In genomic region chr5:74245641-74246145, GRCm38 (mm10) we compare ENCODE assay signal across 23 mouse cellular contexts. TPM values are rescaled to one million over a fixed set of nuclear protein-coding genes. Genes with fewer than 3 reads are reported as not detected.
DNase-seq lines count a peak whose midpoint lies in the region; ATAC-seq and TF ChIP-seq lines count a peak whose summit lies in the region.
"Had no signal": no experiment of that assay in that cellular context is flagged by ENCODE, and none has a peak within 500 bp of the region (broad histone marks: within the 10 kb centered on the region; RNA-seq: fewer than 3 reads in every experiment).

No protein-coding gene starts in this region.

- no peak for TF ChIP-seq CTCF in testis, adult 2 months (IDR thresholded peaks at IDR 0.05; ENCODE audit: control insufficient read depth, insufficient read depth, insufficient replicate concordance, low read depth, low read length)

- no peak for ATAC-seq in embryonic facial prominence, embryonic 14.5 days (ENCODE audit: low read depth)
- no peak for ATAC-seq in neural tube, embryonic 15.5 days (ENCODE audit: low FRiP score)
- ATAC-seq: activated CD4-positive, CD25-positive, alpha-beta regulatory T cell, adult 4 months; forebrain, embryonic 13.5 days; liver, embryonic 12.5 days; liver, postnatal 0 days; midbrain, embryonic 16.5 days had no signal

- H3K9ac ChIP-seq in embryonic facial prominence, embryonic 14.5 days (ENCODE audit: low read depth, low read length), result no peak overlapping the region
- H3K9ac ChIP-seq in neural tube, embryonic 15.5 days (replicated peaks), result no peak overlapping the region
- H3K9ac ChIP-seq: embryonic facial prominence, embryonic 15.5 days; forebrain, embryonic 13.5 days; liver, embryonic 12.5 days; liver, postnatal 0 days; neural tube, embryonic 13.5 days had no signal

- no peaks in the 10 kb centered on the region for H3K27me3 ChIP-seq in embryonic facial prominence, embryonic 14.5 days (replicated peaks; ENCODE audit: control insufficient read depth, insufficient read depth, low read length)
- no peaks in the 10 kb centered on the region for H3K27me3 ChIP-seq in embryonic facial prominence, embryonic 10.5 days (replicated peaks; ENCODE audit: low read depth, poor library complexity, severe bottlenecking)
- no peaks in the 10 kb centered on the region for H3K27me3 ChIP-seq in testis, adult 2 months (ENCODE audit: control insufficient read depth, insufficient read depth, low read length)
- H3K27me3 ChIP-seq in neural tube, embryonic 15.5 days (replicated peaks), result no peaks in the 10 kb centered on the region
- H3K27me3 ChIP-seq: CH12.LX; embryonic facial prominence, embryonic 15.5 days; forebrain, embryonic 13.5 days; liver, embryonic 12.5 days; neural tube, embryonic 13.5 days had no signal

- intact Hi-C loops in heart, postnatal 10 days (cut with DNase I), result no loop called here

- 0 out of 2 replicates have a peak overlapping the region, but pooled peaks have one; percentile 18 for H3K27ac ChIP-seq in embryonic facial prominence, embryonic 14.5 days (replicated peaks; ENCODE audit: low read depth, low read length)
- no peak overlapping the region; the same call in 1 of the 2 replicates for H3K27ac ChIP-seq in embryonic facial prominence, embryonic 10.5 days (replicated peaks)
- H3K27ac ChIP-seq in testis, adult 2 months (ENCODE audit: control insufficient read depth, insufficient read depth, low read depth, low read length), result peak overlapping the region; percentile 14; the same call in 1 of the 2 replicates
- no peak overlapping the region for H3K27ac ChIP-seq in neural tube, embryonic 15.5 days (replicated peaks)
- H3K27ac ChIP-seq: forebrain, embryonic 13.5 days; kidney, postnatal 0 days; liver, embryonic 12.5 days had no signal

- no peak overlapping the region for H3K4me3 ChIP-seq in embryonic facial prominence, embryonic 14.5 days (ENCODE audit: low read depth, low read length)
- no peak overlapping the region for H3K4me3 ChIP-seq in embryonic facial prominence, embryonic 10.5 days
- no peak overlapping the region for H3K4me3 ChIP-seq in testis, adult 2 months (ENCODE audit: control insufficient read depth, low read depth, low read length)
- H3K4me3 ChIP-seq in neural tube, embryonic 15.5 days (replicated peaks), result no peak overlapping the region
- H3K4me3 ChIP-seq: embryonic facial prominence, embryonic 15.5 days; forebrain, embryonic 13.5 days; liver, embryonic 12.5 days; neural tube, embryonic 13.5 days had no signal

- no peaks in the 10 kb centered on the region for H3K9me3 ChIP-seq in embryonic facial prominence, embryonic 14.5 days (ENCODE audit: control insufficient read depth, low read length)
- H3K9me3 ChIP-seq in embryonic facial prominence, embryonic 10.5 days, result no peaks in the 10 kb centered on the region
- no peaks in the 10 kb centered on the region for H3K9me3 ChIP-seq in neural tube, embryonic 15.5 days (replicated peaks)
- H3K9me3 ChIP-seq: embryonic facial prominence, embryonic 15.5 days; forebrain, embryonic 13.5 days; liver, embryonic 12.5 days; neural tube, embryonic 13.5 days had no signal

- peaks cover 17% of the 10 kb centered on the region for H3K4me1 ChIP-seq in embryonic facial prominence, embryonic 14.5 days (ENCODE audit: control insufficient read depth, insufficient read depth, low read length)
- peaks cover 40% of the 10 kb centered on the region for H3K4me1 ChIP-seq in embryonic facial prominence, embryonic 10.5 days
- peaks cover 2% of the 10 kb centered on the region for H3K4me1 ChIP-seq in testis, adult 2 months (ENCODE audit: control insufficient read depth, insufficient read depth, low read length)
- peaks cover 4% of the 10 kb centered on the region; the same call in 1 of the 2 replicates for H3K4me1 ChIP-seq in neural tube, embryonic 15.5 days

- no peak for TF ChIP-seq POLR2A in testis, adult 2 months (IDR thresholded peaks at IDR 0.05; ENCODE audit: control insufficient read depth, low read depth, low read length)

- no peaks in the 10 kb centered on the region for H3K36me3 ChIP-seq in embryonic facial prominence, embryonic 14.5 days (ENCODE audit: control insufficient read depth, insufficient read depth, low read length)
- H3K36me3 ChIP-seq in embryonic facial prominence, embryonic 10.5 days (replicated peaks), result no peaks in the 10 kb centered on the region
- no peaks in the 10 kb centered on the region for H3K36me3 ChIP-seq in testis, adult 2 months (ENCODE audit: control insufficient read depth, insufficient read depth, low read length)
- H3K36me3 ChIP-seq in neural tube, embryonic 15.5 days, result no peaks in the 10 kb centered on the region
- H3K36me3 ChIP-seq: embryonic facial prominence, embryonic 15.5 days; liver, embryonic 12.5 days; neural tube, embryonic 13.5 days had no signal

- H3K4me2 ChIP-seq in embryonic facial prominence, embryonic 14.5 days (ENCODE audit: low read depth, low read length), result no peak overlapping the region
- H3K4me2 ChIP-seq in neural tube, embryonic 15.5 days, result no peak overlapping the region
- H3K4me2 ChIP-seq: embryonic facial prominence, embryonic 15.5 days; forebrain, embryonic 13.5 days; liver, embryonic 12.5 days; midbrain, embryonic 11.5 days; neural tube, embryonic 13.5 days had no signal

- WGBS in embryonic facial prominence, embryonic 14.5 days, result 84% methylated on average over 8 of the region's 8 CpGs
- 89% methylated on average over 8 of the region's 8 CpGs for WGBS in embryonic facial prominence, embryonic 10.5 days
- 73% methylated on average over 8 of the region's 8 CpGs for WGBS in neural tube, embryonic 15.5 days

- no peak for DNase-seq in embryonic facial prominence, embryonic 14.5 days (ENCODE audit: low spot score)
- DNase-seq in embryonic facial prominence, embryonic 10.5 days (ENCODE audit: low spot score), result no peak
- DNase-seq in heart, adult 8-10 months (ENCODE audit: low spot score), result peak; percentile 36
- DNase-seq in heart, postnatal 10 days, result no peak
- no peak for DNase-seq in testis, postnatal 10 days (ENCODE audit: low spot score)
- DNase-seq in right cerebral cortex, postnatal 14 days, result no peak
- DNase-seq: adrenal gland, postnatal 36 days; cerebellum, adult 18-20 months; kidney, adult 2 months; kidney, postnatal 4 days; liver, postnatal 0 days; lung, postnatal 36 days had no signal

RNA-seq across cellular contexts. Expression of gene Rasl11b, which starts 50.6 kb away (rescaled TPM):
- 62.9 and 75.4 TPM in 2 replicates for polyA plus RNA-seq in embryonic facial prominence, embryonic 14.5 days (2014; fragmentation: Nextera tagmentation; extraction: Ambion mirVana)
- polyA plus RNA-seq in embryonic facial prominence, embryonic 10.5 days (2016; fragmentation: Nextera tagmentation; extraction: Ambion mirVana), result 46.3 and 58.0 TPM in 2 replicates
- 10 to 100 TPM; 36.0 to 52.1 (median 41.2) TPM for total RNA-seq in heart, adult 8-10 months (2022)
- 10 to 100 TPM; 46.0 to 59.9 TPM for total RNA-seq in heart, postnatal 10 days (2021)
- polyA plus RNA-seq in testis, adult 2 months (2012; rRNA removed), result 3.8 and 4.7 TPM in 2 replicates
- 16.5 and 17.4 TPM in 2 replicates for polyA plus RNA-seq in neural tube, embryonic 15.5 days (2015; fragmentation: Nextera tagmentation; extraction: Ambion mirVana)

Comparison
In these comparisons a context has a peak if more than half of its experiments do, and no peak if none do; other contexts are left out.
1. H3K27ac ChIP-seq: peak in embryonic facial prominence, embryonic 14.5 days (single experiment) and testis, adult 2 months (single experiment); none in embryonic facial prominence, embryonic 10.5 days (single experiment) and neural tube, embryonic 15.5 days (single experiment).